Mouse (Mus musculus) gastrocnemius, adult 2 months (tissue): ENCODE measurements around the gene Galnt15. TPM values are rescaled to one million over a fixed set of nuclear protein-coding genes. Genes with fewer than 3 reads are reported as not detected.

Source experiments
- DNase-seq: peaks from one replicate; pipeline ENCODE4 v3.0.0; 2022
- H3K27ac ChIP-seq: fragments of 200-600 bp; 2 replicates; pipeline ENCODE4 v1.8.1; 2022; ENCODE audit warnings: mild to moderate bottlenecking
- H3K4me3 ChIP-seq: fragments of 200-600 bp; 2 replicates; pipeline ENCODE4 v1.8.1; 2022; ENCODE audit warnings: mild to moderate bottlenecking, moderate library complexity
- CTCF ChIP-seq: fragments of 200-600 bp; IDR thresholded peaks from 2 replicates; pipeline ENCODE4 v1.8.1; 2022; ENCODE audit warnings: antibody characterized with exemption, mild to moderate bottlenecking, moderate library complexity
- intact Hi-C: fragments of 180-260 bp; cut with DNase I; formaldehyde crosslinking; loops from one replicate; pipeline ENCODE4 v1.15.1; 2025
- long read RNA-seq, 2 experiments: library from polyadenylated mRNA; stranded (forward); transcript quantifications; one replicate each; pipeline ENCODE4 v2.0.0; 2021
- total RNA-seq, 2 experiments: library from RNA; stranded (reverse); gene quantifications; 2 replicates each; pipeline ENCODE4 v1.2.3; 2021

Galnt15 gene
- total RNA-seq: 10 to 100 TPM in 1 of 2 experiments, 1 to 10 TPM in 1; 3.8 to 10.4 TPM
- long read RNA-seq, experiment 1, full-length matches to known transcripts: 2 of 4 reads
- long read RNA-seq, experiment 1, partial matches to known transcripts: 2 of 4 reads
- long read RNA-seq, experiment 1, other reads (novel, unspliced or antisense): 0 of 4 reads
- long read RNA-seq, experiment 2, full-length matches to known transcripts: 2 of 6 reads
- long read RNA-seq, experiment 2, partial matches to known transcripts: 0 of 6 reads
- long read RNA-seq, experiment 2, other reads (novel, unspliced or antisense): 4 of 6 reads

DNA sequence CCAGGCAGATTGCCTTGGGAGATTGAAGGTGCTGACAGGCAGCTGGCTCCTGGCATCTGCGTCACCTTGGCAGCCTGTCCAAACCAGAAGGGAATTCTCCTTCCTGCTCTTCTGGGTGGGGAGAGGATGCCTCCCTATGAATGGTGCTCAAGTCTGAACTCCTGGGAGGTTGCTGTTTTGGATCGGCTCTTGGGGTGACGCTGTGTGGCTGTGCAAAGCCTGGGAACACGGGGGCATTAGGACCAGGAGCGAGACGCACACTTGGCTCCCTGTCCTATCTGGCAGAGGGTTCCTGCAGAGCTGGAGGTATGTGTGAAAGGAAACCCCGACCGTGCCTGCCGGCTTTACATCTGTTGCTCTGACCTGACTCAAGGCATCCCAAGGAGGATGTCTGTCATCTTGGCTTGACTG, at the start of gene Galnt15:
Galnt15 (plus strand) TSS at position 309 of the 411 bp plus-strand sequence.
- DNase-seq: peak; percentile 89
- peak within 1 kb of the TSS; percentile 70 for H3K4me3 ChIP-seq
- peak within 1 kb of the TSS; percentile 82 for H3K27ac ChIP-seq
- TF ChIP-seq CTCF: no peak
- intact Hi-C loops: no loop called here

DNA sequence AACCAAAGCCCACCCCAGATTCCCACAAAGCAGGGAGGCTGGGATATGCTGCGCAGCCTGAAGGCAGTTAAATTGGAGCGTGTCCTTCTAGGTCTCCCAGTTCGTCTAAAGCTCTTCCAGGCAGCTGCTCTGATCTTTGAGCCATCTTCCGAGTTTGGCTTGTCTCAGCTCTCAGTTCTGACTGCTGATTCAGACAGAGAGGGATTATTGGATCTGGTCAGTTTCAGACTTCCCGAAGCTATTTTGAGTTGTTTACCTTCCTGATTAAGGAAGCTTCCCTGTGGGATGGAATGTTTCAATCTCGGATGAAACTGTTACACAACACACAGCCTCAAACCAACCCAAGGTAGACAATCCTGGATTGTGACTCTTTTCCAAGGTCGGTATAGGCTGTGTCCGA, 34.8 kb upstream of the Galnt15 start:
- intact Hi-C loops: no loop called here
- DNase-seq: peak; percentile 41
- H3K4me3 ChIP-seq: peak overlapping the region; percentile 4
- peak overlapping the region; percentile 89 for H3K27ac ChIP-seq
- TF ChIP-seq CTCF: no peak

DNA sequence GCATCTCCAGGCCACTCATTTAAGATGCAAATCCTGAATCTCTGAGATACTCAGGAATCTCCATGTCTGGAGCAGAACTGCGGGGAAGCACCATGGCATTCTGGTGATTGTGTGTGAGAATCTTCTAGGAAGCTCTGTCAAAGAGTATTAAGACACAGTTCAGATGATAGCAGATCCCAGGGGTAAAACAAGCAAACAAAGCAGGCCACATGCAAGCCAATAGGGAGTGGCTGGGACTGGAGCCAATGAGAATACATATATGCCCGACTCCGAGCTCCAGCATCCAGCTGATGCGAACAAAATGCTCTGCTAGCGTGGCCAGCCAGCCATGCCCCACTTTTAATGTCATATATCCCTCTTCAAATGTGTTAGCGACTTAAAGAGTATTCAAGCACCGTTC, 27.8 kb upstream of the Galnt15 start:
- no peak overlapping the region for H3K4me3 ChIP-seq
- TF ChIP-seq CTCF: no peak
- intact Hi-C loops: no loop called here
- DNase-seq: no peak
- no peak overlapping the region for H3K27ac ChIP-seq

DNA sequence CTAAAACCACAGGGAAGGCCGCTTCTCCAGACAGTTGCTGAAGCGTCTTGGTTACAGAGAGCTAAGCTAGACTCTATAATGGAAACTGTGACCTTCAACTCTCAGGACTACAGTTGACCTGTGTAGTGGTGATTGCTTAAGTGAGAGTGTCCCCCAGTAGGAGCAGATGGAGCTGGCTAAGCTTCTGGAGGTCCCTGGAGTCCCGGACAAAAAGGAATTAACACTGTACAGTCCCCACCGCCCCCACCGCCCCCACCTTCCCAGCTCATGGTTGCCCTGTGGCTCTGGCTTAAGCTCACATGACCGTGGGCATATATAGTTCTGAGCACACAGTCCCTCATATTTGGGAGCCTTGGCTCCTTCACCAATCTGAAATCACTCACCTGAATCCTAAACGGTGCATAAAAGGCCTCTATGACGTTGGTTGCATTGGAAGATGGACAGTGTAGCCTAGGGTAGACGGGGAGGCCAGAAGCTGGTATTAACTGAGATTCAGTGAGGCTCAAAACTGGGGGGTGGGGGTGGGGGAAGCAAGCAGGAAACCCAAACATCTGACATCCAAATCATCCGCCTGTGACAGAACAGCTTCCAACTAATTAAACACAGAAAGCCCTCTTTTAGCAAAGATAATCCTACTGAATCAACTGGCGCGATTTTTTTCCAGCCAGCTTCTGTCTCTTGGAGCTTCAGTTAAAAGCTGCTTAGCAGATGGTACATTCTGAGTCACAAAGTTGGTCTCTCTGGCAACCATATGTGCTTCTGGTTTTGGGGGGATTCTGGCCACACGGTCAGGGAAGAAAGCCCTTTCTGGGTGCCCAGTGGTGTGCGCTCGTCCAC, 26.1 kb upstream of the Galnt15 start:
- intact Hi-C loops: no loop called here
- Histone ChIP-seq H3K27ac (peak overlapping the region; percentile 60), H3K4me3 (no peak overlapping the region)
- no peak for TF ChIP-seq CTCF
- DNase-seq: no peak

DNA sequence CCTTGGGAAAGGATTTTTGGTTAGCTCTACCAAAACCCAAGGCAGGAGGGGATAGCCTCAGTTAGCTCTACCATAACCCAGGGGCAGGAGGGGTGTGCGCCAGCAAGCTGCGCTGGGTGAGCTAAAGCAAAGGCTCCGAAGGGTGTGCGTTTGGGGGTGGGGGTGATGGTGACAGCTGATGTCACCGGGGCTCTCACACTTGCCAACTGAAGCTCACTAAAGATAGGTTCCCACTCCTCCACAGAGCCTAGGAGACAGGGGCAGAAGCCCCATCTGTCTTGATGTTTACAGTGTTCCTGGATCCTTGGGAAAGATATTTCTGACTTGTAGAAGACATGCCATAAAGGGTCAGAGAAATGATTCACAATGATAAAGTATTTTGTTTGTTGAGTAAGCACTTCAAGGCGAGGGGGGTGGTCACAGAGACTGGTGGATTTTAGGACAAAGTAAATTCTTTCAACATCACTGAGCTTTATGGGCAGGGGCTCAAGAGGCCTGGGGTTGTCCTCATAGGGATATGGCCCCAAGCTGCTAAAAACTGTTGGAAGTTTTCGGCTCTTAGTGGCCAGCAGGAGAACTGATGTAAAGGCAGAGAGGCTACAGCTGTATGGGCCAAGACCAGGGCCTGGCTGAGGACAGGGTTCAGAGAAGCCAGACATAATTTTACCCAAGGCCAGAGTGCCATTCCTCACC, 24.7 kb upstream of the Galnt15 start:
- TF ChIP-seq CTCF: no peak
- intact Hi-C loops: no loop called here
- Histone ChIP-seq H3K27ac (peak overlapping the region; percentile 60), H3K4me3 (no peak overlapping the region)
- no peak for DNase-seq

DNA sequence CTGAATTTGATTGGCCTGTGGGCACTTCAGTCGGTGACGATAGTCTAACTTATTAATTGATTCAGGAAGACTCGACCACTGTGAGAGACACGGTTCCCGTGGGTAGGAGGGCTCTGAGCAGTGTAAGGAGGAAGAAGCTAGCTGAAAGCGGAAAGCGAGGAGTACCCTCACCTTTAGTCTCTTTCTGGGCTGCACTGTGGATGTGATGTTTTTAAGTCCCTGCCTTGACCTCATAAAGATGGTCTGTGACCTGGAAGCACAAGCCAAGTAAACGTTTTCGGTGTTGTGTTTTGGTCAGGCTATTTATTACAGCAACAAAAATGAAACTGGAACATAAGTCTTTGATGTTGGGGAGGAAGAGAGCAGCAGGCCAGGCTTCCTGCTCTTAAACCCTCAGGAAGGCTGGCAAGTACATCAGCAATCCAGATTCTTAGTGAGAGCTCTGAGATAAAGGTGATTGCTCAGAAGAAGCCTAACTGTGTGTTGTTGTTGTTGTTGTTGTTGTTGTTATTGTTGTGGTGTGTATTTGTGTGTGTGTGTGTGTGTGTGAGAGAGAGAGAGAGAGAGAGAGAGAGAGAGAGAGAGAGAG, 23.0 kb upstream of the Galnt15 start:
- TF ChIP-seq CTCF: no peak
- intact Hi-C loops: no loop called here
- no peak for DNase-seq
- H3K27ac ChIP-seq: peak overlapping the region; percentile 84
- peak overlapping the region; percentile 28; the same call in 1 of the 2 replicates for H3K4me3 ChIP-seq

DNA sequence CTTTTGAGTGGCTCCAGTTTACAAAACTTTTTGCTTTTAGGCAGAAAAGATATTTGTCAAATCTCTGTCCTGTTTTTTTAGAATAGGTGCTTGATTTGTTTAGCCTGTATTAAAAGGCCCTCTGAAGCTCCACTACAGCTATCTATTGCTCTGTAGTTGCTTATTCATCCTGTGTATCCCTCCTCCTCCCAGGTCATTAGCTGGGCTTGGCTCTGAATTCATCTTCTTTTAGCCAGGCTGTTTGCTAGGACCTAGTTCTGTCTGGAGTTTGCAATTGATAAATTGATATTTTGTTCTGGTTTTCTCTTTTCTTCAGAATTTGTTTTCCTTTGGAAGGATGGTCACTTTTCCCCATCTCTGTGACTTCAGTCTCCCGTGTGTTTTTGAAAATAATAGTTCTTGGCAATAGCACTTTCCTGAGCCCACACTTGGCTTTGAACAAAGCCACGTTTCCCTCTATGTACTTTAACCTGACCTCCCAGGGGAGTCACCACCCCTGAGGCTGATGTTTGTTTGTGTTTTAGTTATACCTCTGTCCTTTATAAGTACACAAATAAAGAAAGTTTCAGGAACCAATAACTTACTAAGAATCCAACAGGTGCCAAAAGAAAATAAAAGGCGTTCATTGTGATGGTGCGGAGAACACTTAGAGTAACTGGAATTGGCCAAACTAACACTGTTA, 21.0 kb upstream of the Galnt15 start:
- intact Hi-C loops: no loop called here

DNA sequence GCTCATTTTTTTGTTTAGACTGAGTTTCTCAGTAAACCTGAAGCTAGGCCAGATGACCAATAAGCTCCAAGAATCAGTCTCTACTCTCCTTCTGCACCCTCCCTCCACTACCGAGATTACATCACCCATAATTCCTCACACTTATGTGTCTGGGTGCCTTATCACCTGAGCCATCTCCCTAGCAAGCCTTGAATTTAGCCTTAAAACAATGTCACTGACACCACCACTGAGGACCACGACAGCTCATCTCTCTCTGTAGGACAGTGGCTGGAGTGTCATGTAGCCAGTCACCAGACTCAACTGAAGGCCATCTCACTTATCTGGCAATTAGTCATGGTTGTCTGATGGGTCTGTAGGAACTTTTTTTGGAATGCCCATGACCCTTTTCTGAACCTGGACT, 19.1 kb upstream of the Galnt15 start:
- no peak for DNase-seq
- intact Hi-C loops: no loop called here
- no peak overlapping the region for H3K4me3 ChIP-seq
- H3K27ac ChIP-seq: no peak overlapping the region
- TF ChIP-seq CTCF: no peak

More for the DNA sequence above, 21.0 kb upstream of the Galnt15 start:
- peak overlapping the region; percentile 75 for H3K27ac ChIP-seq
- H3K4me3 ChIP-seq: no peak overlapping the region
- DNase-seq: no peak
- TF ChIP-seq CTCF: no peak

DNA sequence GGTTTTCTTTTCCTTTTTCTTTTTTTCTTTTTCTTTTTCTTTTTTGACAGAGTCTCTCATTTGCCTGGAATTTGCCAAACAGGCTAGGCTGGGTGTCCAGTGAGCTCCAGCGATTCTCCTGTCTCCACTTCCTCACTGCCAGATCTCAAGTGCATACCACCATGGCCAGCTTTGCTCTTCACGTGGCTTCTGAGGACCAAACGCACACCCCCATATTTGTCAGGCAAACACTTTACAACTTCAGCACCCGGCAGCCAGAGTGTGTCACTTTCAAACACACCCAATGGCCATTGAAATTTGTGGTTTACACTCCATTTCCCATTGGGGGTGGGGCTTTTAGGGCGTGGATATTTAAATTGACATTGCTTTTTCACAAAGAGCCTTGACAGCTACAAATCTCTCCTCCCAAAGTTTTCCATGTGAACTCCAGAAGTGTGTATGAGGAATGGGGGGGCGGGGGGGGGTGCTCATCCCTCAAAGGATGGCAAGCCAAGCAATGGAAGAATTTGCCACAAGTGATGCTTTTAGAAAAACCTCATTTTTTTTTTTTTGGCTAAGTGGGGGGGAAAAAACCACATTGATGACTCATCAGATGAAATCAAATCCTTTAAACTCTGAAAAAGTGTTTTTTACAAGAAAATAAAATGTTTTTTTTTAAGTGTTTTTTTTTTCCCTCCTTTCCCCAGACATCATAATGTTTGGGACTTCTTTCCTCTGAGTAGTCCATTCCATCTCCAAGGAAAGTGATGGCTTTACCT, 17.1 kb upstream of the Galnt15 start:
- no peak for TF ChIP-seq CTCF
- Histone ChIP-seq H3K4me3 (no peak overlapping the region), H3K27ac (peak overlapping the region; percentile 68)
- no peak for DNase-seq
- intact Hi-C loops: no loop called here

DNA sequence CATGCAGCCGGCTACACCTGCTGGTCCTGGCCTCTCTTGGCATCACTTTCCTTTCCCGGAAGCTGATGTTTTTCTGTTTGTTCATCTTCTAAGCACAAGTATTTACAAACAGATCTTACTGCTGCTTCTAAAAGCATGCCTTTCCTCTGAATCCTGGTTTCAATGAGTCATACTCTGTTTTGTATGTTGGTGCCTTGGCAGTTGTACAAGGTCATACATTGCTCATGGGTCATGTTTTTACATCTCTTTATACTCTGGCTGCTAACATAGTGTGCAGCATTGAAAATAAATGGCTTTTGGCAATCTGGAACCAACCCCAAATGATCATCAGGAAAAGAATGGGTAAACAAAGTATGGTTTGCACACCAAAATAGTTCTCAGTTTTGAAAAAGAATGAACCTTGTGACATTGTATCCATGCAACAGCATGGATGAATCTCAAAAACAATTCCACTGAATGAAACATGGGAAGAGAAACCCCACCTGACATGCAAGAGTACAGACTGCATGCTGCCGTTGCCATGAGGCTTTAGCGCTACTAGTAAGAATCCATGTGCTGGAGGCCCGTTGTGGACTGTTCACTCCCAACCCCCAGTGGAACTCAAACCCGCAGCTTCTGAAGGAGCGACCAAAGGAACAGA, 13.5 kb upstream of the Galnt15 start:
- H3K4me3 ChIP-seq: no peak overlapping the region
- intact Hi-C loops: no loop called here
- peak overlapping the region; percentile 76 for H3K27ac ChIP-seq
- no peak for TF ChIP-seq CTCF
- no peak for DNase-seq

DNA sequence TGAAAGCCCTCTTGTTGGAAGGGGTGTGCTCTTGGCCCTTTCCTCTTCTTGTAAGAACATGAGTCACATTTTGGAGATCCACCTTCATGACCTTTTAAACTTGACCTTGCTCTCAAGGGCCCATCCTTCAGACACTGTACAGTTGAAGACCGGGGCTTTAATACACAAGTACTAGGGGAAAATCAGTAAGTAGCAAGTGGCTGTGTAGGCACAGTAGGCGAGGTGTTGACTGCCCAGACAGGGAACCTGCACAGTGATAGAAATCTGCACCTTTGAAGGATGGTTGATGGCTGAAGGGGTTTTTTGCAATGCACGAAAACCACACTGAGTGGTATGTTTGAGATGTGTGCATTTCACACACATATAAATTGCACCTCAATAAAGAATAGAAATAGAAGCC, 12.3 kb upstream of the Galnt15 start:
- TF ChIP-seq CTCF: no peak
- peak overlapping the region; percentile 76; the same call in 1 of the 2 replicates for H3K27ac ChIP-seq
- intact Hi-C loops: no loop called here

More for the DNA sequence above, 12.3 kb upstream of the Galnt15 start:
- H3K4me3 ChIP-seq: no peak overlapping the region
- no peak for DNase-seq
